Mouse (Mus musculus) heart, embryonic 14.5 days (tissue): ENCODE data around the gene Prpsap1. TPM values are rescaled to one million over a fixed set of nuclear protein-coding genes. Genes with fewer than 3 reads are reported as not detected.
"Not testable (repeated sequence)": the region's sequence is repeated elsewhere in the genome, so short reads cannot be mapped to it uniquely, and the experiment has no call there.

ENCODE experiments used
- ATAC-seq: fragments of 200-750 bp; cut with Nextera tagmentation; 2 replicates; pipeline ENCODE4 v1.8.0; 2017; ENCODE audit warnings: low read depth, moderate TSS enrichment; ENCODE audit not compliant: insufficient number of reproducible peaks, insufficient read depth, low FRiP score
- H3K27ac ChIP-seq, 2 experiments: fragments of 200-500 bp in 1 of 2; fragments of 300-500 bp in 1 of 2; sonication (generic) in 1 of 2; replicated peaks in 1 of 2; 2 replicates each; pipeline ENCODE4 v1.5.1; 2012 to 2014; ENCODE audit warnings: low read depth in 2 of 2, low read length in 2 of 2, control low read depth in 1 of 2, mild to moderate bottlenecking in 1 of 2, mixed read lengths in 1 of 2; ENCODE audit not compliant: control insufficient read depth in 1 of 2, insufficient read depth in 1 of 2
- H3K27me3 ChIP-seq: fragments of 300-500 bp; sonication (generic); 2 replicates; pipeline ENCODE4 v1.6.1; 2014; ENCODE audit warnings: mild to moderate bottlenecking, low read length, control low read depth; ENCODE audit not compliant: control insufficient read depth, insufficient read depth
- H3K36me3 ChIP-seq: fragments of 300-500 bp; sonication (generic); 2 replicates; pipeline ENCODE4 v1.6.1; 2014; ENCODE audit warnings: mild to moderate bottlenecking, control low read depth, low read length, mixed read lengths; ENCODE audit not compliant: control insufficient read depth, insufficient read depth
- H3K4me1 ChIP-seq, 2 experiments: fragments of 200-500 bp in 1 of 2; fragments of 300-500 bp in 1 of 2; sonication (generic) in 1 of 2; 2 replicates each; pipeline ENCODE4 v1.6.1; 2012 to 2014; ENCODE audit warnings: low read length in 2 of 2, control low read depth in 1 of 2, mixed read lengths in 1 of 2; ENCODE audit not compliant: control insufficient read depth in 2 of 2, insufficient read depth in 2 of 2
- H3K4me2 ChIP-seq: fragments of 300-500 bp; sonication (generic); 2 replicates; pipeline ENCODE4 v1.6.1; 2014; ENCODE audit warnings: mild to moderate bottlenecking, low read length
- H3K4me3 ChIP-seq, 2 experiments: fragments of 200-500 bp in 1 of 2; fragments of 300-500 bp in 1 of 2; sonication (generic) in 1 of 2; 2 replicates each; pipeline ENCODE4 v1.5.1; 2012 to 2014; ENCODE audit warnings: low read length in 2 of 2, mild to moderate bottlenecking in 2 of 2, control low read depth in 1 of 2, low read depth in 1 of 2, moderate library complexity in 1 of 2; ENCODE audit not compliant: control insufficient read depth in 1 of 2, insufficient read depth in 1 of 2
- H3K9ac ChIP-seq: fragments of 300-500 bp; sonication (generic); 2 replicates; pipeline ENCODE4 v1.6.1; 2014; ENCODE audit warnings: mild to moderate bottlenecking, low read length
- H3K9me3 ChIP-seq: fragments of 300-500 bp; sonication (generic); 2 replicates; pipeline ENCODE4 v1.6.1; 2016; ENCODE audit warnings: low read length, control low read depth; ENCODE audit not compliant: control insufficient read depth
- whole genome bisulfite sequencing: fragments of 180-500 bp; shearing (Covaris S2); extraction: QIAGEN DNeasy Blood & Tissue Kit; methylation state at CpG from one replicate; pipeline ENCODE4 v1.1.7; 2014; 5-methylcytosine and 5-hydroxymethylcytosine counted together
- polyA plus RNA-seq: library from polyadenylated mRNA; unstranded; fragments of >200 nt; fragmentation: Nextera tagmentation; extraction: Ambion mirVana; gene quantifications from 2 replicates; pipeline ENCODE4 v1.2.1, GENCODE M21; 2014

Prpsap1 gene
- polyA plus RNA-seq, 1 experiment from 2014 or later: 93.4 TPM

DNA sequence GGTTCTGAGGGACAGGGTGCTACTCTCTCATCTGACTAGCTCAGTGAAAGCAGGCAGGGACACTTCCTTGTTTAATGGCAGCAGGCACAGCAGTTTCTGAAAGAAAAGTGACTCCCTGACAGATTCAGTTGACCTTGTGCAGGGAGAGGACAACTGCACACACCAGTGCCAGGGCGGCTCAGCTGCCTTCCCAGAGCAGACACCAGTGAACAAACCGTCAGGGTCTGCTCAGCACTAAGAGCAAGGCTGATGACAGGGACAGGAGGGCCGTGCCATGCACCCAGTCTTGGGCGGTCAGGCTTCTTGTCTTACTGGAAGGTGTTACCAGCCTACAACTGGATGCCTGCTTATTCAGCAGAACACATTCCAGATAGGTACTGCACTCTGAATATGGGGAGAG lies 23.1 kb downstream of the Prpsap1 start:
- H3K27ac ChIP-seq: peak overlapping the region; percentile 52 to 72

DNA sequence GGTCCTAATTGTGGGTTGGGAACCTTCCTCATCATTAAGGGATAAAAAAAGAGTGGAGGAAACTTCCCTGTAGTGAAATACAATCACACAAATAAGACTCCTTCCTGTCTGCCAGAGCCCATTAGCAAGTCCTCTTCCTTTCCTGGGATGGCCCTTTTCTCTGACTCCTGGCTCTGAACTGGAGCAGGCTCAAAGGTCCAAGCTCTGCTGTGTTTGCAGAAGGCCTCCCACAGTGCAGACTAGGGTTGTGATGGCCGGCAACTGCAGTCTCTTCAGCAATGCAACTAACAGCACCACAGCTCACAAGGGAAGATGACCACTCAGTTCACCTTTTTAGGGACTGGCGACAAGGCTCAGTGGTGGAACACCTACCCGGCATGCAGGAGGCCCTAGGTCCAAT lies 23.8 kb downstream of the Prpsap1 start:
- no peak overlapping the region for H3K4me3 ChIP-seq
- no peak overlapping the region for H3K4me2 ChIP-seq
- no peaks in the 10 kb centered on the region for H3K9me3 ChIP-seq
- peak overlapping the region; percentile 52 to 72; a peak in 3 of 4 replicates for H3K27ac ChIP-seq
- H3K27me3 ChIP-seq: no peaks in the 10 kb centered on the region
- peaks cover 3 to 5% of the 10 kb centered on the region in 2 experiments; a peak in 2 of 4 replicates for H3K4me1 ChIP-seq
- no peak for ATAC-seq
- peaks cover 57% of the 10 kb centered on the region for H3K36me3 ChIP-seq
- WGBS: 85% methylated on average over 3 of the region's 3 CpGs
- no peak overlapping the region; the same call in 1 of the 2 replicates for H3K9ac ChIP-seq

More for the DNA sequence above, 23.1 kb downstream of the Prpsap1 start:
- peaks cover 63% of the 10 kb centered on the region for H3K36me3 ChIP-seq
- H3K4me2 ChIP-seq: no peak overlapping the region
- WGBS: 42% methylated on average over 4 of the region's 4 CpGs
- H3K9me3 ChIP-seq: no peaks in the 10 kb centered on the region
- H3K27me3 ChIP-seq: no peaks in the 10 kb centered on the region
- no peak overlapping the region for H3K4me3 ChIP-seq
- H3K9ac ChIP-seq: no peak overlapping the region; the same call in 1 of the 2 replicates
- H3K4me1 ChIP-seq: peaks cover 3 to 5% of the 10 kb centered on the region in 2 experiments; a peak in 2 of 4 replicates
- ATAC-seq: peak; percentile 72; the same call in 1 of the 2 replicates

DNA sequence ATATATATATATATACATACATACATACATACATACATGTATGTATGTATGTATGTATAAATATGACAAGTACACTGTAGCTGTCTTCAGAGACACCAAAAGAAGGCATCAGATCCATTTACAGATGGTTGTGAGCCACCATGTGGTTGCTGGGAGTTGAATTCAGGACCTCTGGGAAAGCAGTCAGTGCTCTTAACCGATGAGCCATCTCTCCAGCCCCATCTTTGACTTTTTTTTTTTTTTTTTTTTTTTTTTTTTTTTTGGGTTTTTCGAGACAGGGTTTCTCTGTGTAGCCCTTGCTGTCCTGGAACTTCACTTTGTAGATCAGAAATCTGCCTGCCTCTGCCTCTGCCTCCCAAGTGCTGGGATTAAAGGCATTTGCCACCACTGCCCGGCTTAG lies 25.7 kb downstream of the Prpsap1 start:
- H3K27me3 ChIP-seq, ATAC-seq, H3K4me3 ChIP-seq, H3K4me2 ChIP-seq, H3K4me1 ChIP-seq, H3K9me3 ChIP-seq, H3K27ac ChIP-seq, H3K9ac ChIP-seq: not testable (repeated sequence)
- H3K36me3 ChIP-seq: peaks cover 38% of the 10 kb centered on the region
- WGBS: 83% methylated on average over 3 of the region's 3 CpGs

DNA sequence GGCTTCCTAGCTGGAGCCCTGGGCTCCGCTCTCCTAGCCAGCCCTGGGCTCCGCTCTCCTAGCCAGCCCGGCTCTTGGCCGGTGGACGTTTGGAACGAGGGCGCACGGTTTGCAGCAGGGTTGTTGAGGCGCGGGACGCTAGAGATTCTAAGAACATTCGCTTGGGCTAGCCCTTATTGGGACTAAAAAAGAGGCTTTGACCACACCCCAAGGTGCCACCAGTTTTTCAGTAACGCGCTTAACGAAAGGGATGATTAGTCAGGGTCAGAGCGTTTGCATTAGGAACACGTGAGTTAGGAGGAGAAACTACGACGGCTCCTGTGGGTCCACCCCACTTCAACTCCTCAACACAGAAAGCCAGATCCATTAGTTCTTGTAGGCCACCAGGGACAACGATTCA lies 27.9 kb downstream of the Prpsap1 start, which contains the start of gene Qrich2:
Gene Qrich2 (minus strand): TSS at position 101 of the 400 bp plus-strand sequence.
- Histone ChIP-seq H3K4me1 (peaks cover under 1 to 3% of the 10 kb centered on the region in 2 experiments; a peak in 2 of 4 replicates), H3K36me3 (peaks cover 16% of the 10 kb centered on the region), H3K4me2 (no peak within 1 kb of the TSS), H3K27me3 (no peaks in the 10 kb centered on the region), H3K9me3 (no peaks in the 10 kb centered on the region), H3K27ac (no peak within 1 kb of the TSS), H3K9ac (no peak within 1 kb of the TSS), H3K4me3 (no peak within 1 kb of the TSS)
- no peak for ATAC-seq
- 57% methylated on average over 20 of the region's 20 CpGs for WGBS

DNA sequence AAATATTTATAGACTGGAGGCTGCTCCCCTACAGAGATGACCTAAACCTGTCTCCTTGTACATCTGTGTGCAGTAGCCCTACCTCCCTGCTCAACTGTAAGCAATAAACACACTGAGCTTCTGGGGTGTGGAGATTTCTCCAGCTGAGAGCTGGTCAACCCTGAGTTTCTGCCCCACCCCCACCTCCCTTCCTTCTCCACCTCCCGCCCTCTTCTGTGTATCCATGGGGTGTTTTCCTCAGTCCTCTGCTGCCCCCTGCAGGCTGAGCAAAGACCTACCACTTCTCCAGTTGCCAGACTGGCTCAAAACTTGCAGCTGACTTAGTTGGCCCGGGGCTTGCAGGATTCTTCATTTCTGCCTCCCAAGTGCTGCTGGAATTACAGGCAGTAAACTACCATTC lies 30.2 kb downstream of the Prpsap1 start:
- no peaks in the 10 kb centered on the region for H3K4me1 ChIP-seq
- H3K9ac ChIP-seq: no peak overlapping the region
- peak; percentile 31; the same call in 1 of the 2 replicates for ATAC-seq
- no peak overlapping the region for H3K4me3 ChIP-seq
- no peak overlapping the region for H3K4me2 ChIP-seq
- no peaks in the 10 kb centered on the region for H3K36me3 ChIP-seq
- H3K27ac ChIP-seq: no peak overlapping the region
- 2% methylated on average over 2 of the region's 2 CpGs for WGBS
- H3K9me3 ChIP-seq: no peaks in the 10 kb centered on the region
- no peaks in the 10 kb centered on the region for H3K27me3 ChIP-seq

DNA sequence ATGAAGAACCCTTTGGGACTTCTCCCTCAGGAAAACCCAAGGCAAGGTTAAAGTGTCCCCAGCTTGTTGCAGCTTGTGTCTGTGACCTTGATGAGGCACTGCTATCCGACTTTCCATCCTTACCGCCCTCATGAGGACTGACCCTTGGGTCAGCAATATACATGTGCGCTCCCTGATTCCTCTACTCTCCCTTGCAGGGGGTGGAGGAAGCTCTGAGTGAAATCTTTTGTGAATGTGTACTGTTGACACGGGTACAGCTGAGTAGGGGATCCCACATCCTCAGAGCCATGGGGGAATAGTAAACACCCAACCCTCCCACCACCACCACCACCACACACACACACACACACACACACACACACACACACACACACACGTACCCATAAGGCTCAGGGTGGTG lies 30.7 kb downstream of the Prpsap1 start:
- Histone ChIP-seq H3K4me3 (no peak overlapping the region), H3K27ac (no peak overlapping the region), H3K4me1 (no peaks in the 10 kb centered on the region), H3K27me3 (no peaks in the 10 kb centered on the region), H3K4me2 (no peak overlapping the region), H3K36me3 (no peaks in the 10 kb centered on the region), H3K9ac (no peak overlapping the region), H3K9me3 (no peaks in the 10 kb centered on the region)
- WGBS: 53% methylated on average over 5 of the region's 5 CpGs
- ATAC-seq: no peak

DNA sequence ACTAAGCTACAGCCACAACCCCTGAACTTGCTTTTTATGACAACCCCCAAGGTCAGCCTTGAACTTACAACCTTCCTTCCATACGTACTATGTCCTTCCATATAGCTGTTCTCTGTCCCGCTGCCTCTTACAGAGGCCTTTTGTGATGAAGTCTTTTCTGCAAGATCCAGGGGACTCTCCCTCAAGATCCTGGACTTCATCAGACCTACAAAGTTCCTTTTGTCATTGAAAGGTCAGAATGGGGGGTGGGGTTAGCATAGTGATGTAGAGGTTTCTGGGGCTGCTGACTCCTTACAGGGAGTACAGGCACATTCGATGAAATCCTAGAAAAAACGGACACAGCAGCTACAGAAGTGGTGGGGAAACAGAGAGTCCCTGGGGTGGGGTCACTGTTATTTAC lies 34.2 kb downstream of the Prpsap1 start:
- no peaks in the 10 kb centered on the region for H3K27me3 ChIP-seq
- 61% methylated on average over 4 of the region's 4 CpGs for WGBS
- H3K4me1 ChIP-seq: no peaks in the 10 kb centered on the region
- H3K9ac ChIP-seq: no peak overlapping the region
- no peaks in the 10 kb centered on the region for H3K36me3 ChIP-seq
- no peak overlapping the region for H3K27ac ChIP-seq
- H3K4me3 ChIP-seq: no peak overlapping the region
- H3K4me2 ChIP-seq: no peak overlapping the region
- no peaks in the 10 kb centered on the region for H3K9me3 ChIP-seq
- ATAC-seq: no peak

DNA sequence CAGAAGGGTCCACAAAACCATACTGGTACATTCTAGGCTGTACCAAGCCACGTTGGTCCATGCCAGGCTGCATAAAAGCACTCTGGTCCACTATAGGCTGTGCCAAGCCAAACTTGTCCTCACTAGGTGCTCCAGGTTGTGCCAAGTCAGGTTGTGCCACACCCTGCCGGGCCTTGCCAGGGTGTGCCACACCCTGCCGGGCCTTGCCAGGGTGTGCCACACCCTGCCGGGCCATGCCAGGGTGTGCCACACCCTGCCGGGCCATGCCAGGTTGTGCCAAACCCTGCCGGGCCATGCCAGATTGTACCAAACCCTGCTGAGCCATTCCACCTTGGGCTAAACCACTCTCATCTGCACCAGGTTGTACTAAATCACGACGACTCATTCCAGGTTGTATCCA lies 37.8 kb downstream of the Prpsap1 start:
- no peak for ATAC-seq
- no peaks in the 10 kb centered on the region for H3K4me1 ChIP-seq
- no peaks in the 10 kb centered on the region; the same call in 1 of the 2 replicates for H3K27me3 ChIP-seq
- no peaks in the 10 kb centered on the region for H3K36me3 ChIP-seq
- no peak overlapping the region for H3K4me2 ChIP-seq
- H3K9ac ChIP-seq: no peak overlapping the region
- H3K9me3 ChIP-seq: no peaks in the 10 kb centered on the region
- WGBS: 81% methylated on average over 8 of the region's 8 CpGs
- no peak overlapping the region for H3K4me3 ChIP-seq
- no peak overlapping the region for H3K27ac ChIP-seq
